Mouse (Mus musculus): Measurements from ENCODE around the gene Itsn1. TPM values are rescaled to one million over a fixed set of nuclear protein-coding genes. Genes with fewer than 3 reads are reported as not detected.

Itsn1 gene
- polyA plus RNA-seq, 1 experiment, result 35.8 TPM

GRCm38 (mm10) chr16:91964308-91965178 is 235.5 kb downstream of the Itsn1 start:
- TF ChIP-seq GATA1 (IDR thresholded peaks at IDR 0.05; ENCODE audit: low read length), result no peak

GRCm38 (mm10) chr16:91968725-91969124 is 239.6 kb downstream of the Itsn1 start:
- no peak for TF ChIP-seq GATA1 (IDR thresholded peaks at IDR 0.05; ENCODE audit: low read length)

GRCm38 (mm10) chr16:91969516-91970031 is 240.5 kb downstream of the Itsn1 start:
- TF ChIP-seq GATA1 (IDR thresholded peaks at IDR 0.05; ENCODE audit: low read length), result no peak

Other genes with a start within 250 kb of the Itsn1 start
- gene Ifnar1, start 244.0 kb upstream of the Itsn1 start, polyA plus RNA-seq (2012), result 8.1 and 12.7 TPM in 2 replicates
- gene Ifngr2, start 182.2 kb upstream of the Itsn1 start, polyA plus RNA-seq (2012), result 20.8 and 26.8 TPM in 2 replicates
- gene Tmem50b, start 131.5 kb upstream of the Itsn1 start, polyA plus RNA-seq (2012), result 1.1 and 1.7 TPM in 2 replicates
- 0.26 and 0.69 TPM in 2 replicates for gene Dnajc28, start 110.3 kb upstream of the Itsn1 start, polyA plus RNA-seq (2012)
- gene Gart, start 82.3 kb upstream of the Itsn1 start, polyA plus RNA-seq (2012), result 605 and 659 TPM in 2 replicates
- 45.2 and 49.5 TPM in 2 replicates for gene Son, start 81.8 kb upstream of the Itsn1 start, polyA plus RNA-seq (2012)
- 24.0 and 31.3 TPM in 2 replicates for gene Donson, start 40.5 kb upstream of the Itsn1 start, polyA plus RNA-seq (2012)
- gene Cryzl1, start 306 bp upstream of the Itsn1 start, polyA plus RNA-seq (2012), result 3.6 and 3.7 TPM in 2 replicates